Mouse (Mus musculus): Measurements from ENCODE around the gene Ypel1. TPM values are rescaled to one million over a fixed set of nuclear protein-coding genes. Genes with fewer than 3 reads are reported as not detected.

Gene Ypel1
- polyA plus RNA-seq, 1 experiment from 2014 or later = 96.2 TPM

GRCm38 (mm10) chr16:17132906-17133200, 63.4 kb downstream of the Ypel1 start:
- H3K9me3 ChIP-seq = no peaks in the 10 kb centered on the region
- peak overlapping the region; percentile 82 for H3K4me3 ChIP-seq
- peaks cover 14% of the 10 kb centered on the region for H3K36me3 ChIP-seq (replicated peaks)
- no peak for DNase-seq (ENCODE audit: extremely low spot score, low spot score)
- H3K4me1 ChIP-seq = peaks cover 25% of the 10 kb centered on the region
- H3K27me3 ChIP-seq (ENCODE audit: poor library complexity, severe bottlenecking) = 0 out of 2 replicates have a peak, but pooled peaks cover 3% of the 10 kb centered on the region
- H3K27ac ChIP-seq = peak overlapping the region; percentile 93
- 41% methylated on average over 7 of the region's 7 CpGs for WGBS

MicroRNAs within 50 kb of the gene (microRNA counts, 519-probe panel; counts per million panel counts)
- microRNA mmu-miR-130b = 6,670 counts per million, percentile 95 among the panel's probes with 10 or more counts
- microRNA mmu-miR-301b = 4,718 counts per million, percentile 81 among the panel's probes with 10 or more counts

Small RNA genes within 50 kb of the gene (microRNA-seq; reads per million reads assigned to microRNA genes)
- gene Mir130b (12,113 reads per million, percentile 96 among the genes with 10 or more reads in this experiment), gene Mir301b (344 reads per million, percentile 62 among the genes with 10 or more reads in this experiment)

Other genes with a start within 250 kb of the Ypel1 start
- 0.71 and 1.5 TPM in 2 replicates for gene Spag6l, start 240.2 kb upstream of the Ypel1 start, polyA plus RNA-seq (2016; fragmentation: Nextera tagmentation; extraction: Ambion mirVana)
- gene Igll1, start 205.7 kb upstream of the Ypel1 start, polyA plus RNA-seq (2016; fragmentation: Nextera tagmentation; extraction: Ambion mirVana) = 0.20 TPM in 1 of 2 replicates, not detected in the other
- gene Top3b, start 199.0 kb upstream of the Ypel1 start, polyA plus RNA-seq (2016; fragmentation: Nextera tagmentation; extraction: Ambion mirVana) = 66.8 and 73.7 TPM in 2 replicates
- 0.68 and 1.7 TPM in 2 replicates for gene Vpreb1, start 198.9 kb upstream of the Ypel1 start, polyA plus RNA-seq (2016; fragmentation: Nextera tagmentation; extraction: Ambion mirVana)
- 29.0 and 29.6 TPM in 2 replicates for gene Ppm1f, start 173.2 kb upstream of the Ypel1 start, polyA plus RNA-seq (2016; fragmentation: Nextera tagmentation; extraction: Ambion mirVana)
- 147 and 150 TPM in 2 replicates for gene Mapk1, start 86.3 kb upstream of the Ypel1 start, polyA plus RNA-seq (2016; fragmentation: Nextera tagmentation; extraction: Ambion mirVana)
- 138 and 155 TPM in 2 replicates for gene Ppil2, start 41.6 kb downstream of the Ypel1 start, polyA plus RNA-seq (2016; fragmentation: Nextera tagmentation; extraction: Ambion mirVana)
- 153 and 164 TPM in 2 replicates for gene 2610318N02Rik, start 55.5 kb downstream of the Ypel1 start, polyA plus RNA-seq (2016; fragmentation: Nextera tagmentation; extraction: Ambion mirVana)
- gene Sdf2l1, start 62.7 kb downstream of the Ypel1 start, polyA plus RNA-seq (2016; fragmentation: Nextera tagmentation; extraction: Ambion mirVana) = 110 and 118 TPM in 2 replicates
- gene Ydjc, start 74.9 kb downstream of the Ypel1 start, polyA plus RNA-seq (2016; fragmentation: Nextera tagmentation; extraction: Ambion mirVana) = 5.8 and 6.9 TPM in 2 replicates
- 0.32 and 0.48 TPM in 2 replicates for gene Ccdc116, start 77.5 kb downstream of the Ypel1 start, polyA plus RNA-seq (2016; fragmentation: Nextera tagmentation; extraction: Ambion mirVana)
- 436 and 440 TPM in 2 replicates for gene Ube2l3, start 133.0 kb downstream of the Ypel1 start, polyA plus RNA-seq (2016; fragmentation: Nextera tagmentation; extraction: Ambion mirVana)
- 1.2 and 1.6 TPM in 2 replicates for gene Rimbp3, start 138.9 kb downstream of the Ypel1 start, polyA plus RNA-seq (2016; fragmentation: Nextera tagmentation; extraction: Ambion mirVana)
- gene Hic2, start 163.9 kb downstream of the Ypel1 start, polyA plus RNA-seq (2016; fragmentation: Nextera tagmentation; extraction: Ambion mirVana) = 14.7 and 16.5 TPM in 2 replicates
- 7.8 and 8.8 TPM in 2 replicates for gene Tmem191c, start 206.4 kb downstream of the Ypel1 start, polyA plus RNA-seq (2016; fragmentation: Nextera tagmentation; extraction: Ambion mirVana)

Data from forebrain, embryonic 10.5 days (tissue).